Mouse (Mus musculus): Measurements from ENCODE around the gene Brat1.
"Not testable (repeated sequence)": the region's sequence is repeated elsewhere in the genome, so short reads cannot be mapped to it uniquely, and the experiment has no call there.

Gene Brat1

GRCm38 (mm10) chr5:140704378-140705251 is at the start of gene Brat1:
Gene Brat1 (plus strand): TSS chr5:140705011.
- in situ Hi-C loops (cut with MseI, MboI) = no loop called here

- in situ Hi-C loops (cut with MseI, MboI) = no loop called here
Measured at GRCm38 (mm10) chr5:140659607-140660272, 45.1 kb upstream of the Brat1 start.

- in situ Hi-C loops (cut with MseI, MboI) = no loop called here
Measured at GRCm38 (mm10) chr5:140660398-140660797, 44.4 kb upstream of the Brat1 start.

- in situ Hi-C loops (cut with MseI, MboI) = no loop called here
Measured at GRCm38 (mm10) chr5:140661427-140661826, 43.4 kb upstream of the Brat1 start.

- in situ Hi-C loops (cut with MseI, MboI) = no loop called here
Measured at GRCm38 (mm10) chr5:140661875-140662643, 42.8 kb upstream of the Brat1 start.

- in situ Hi-C loops (cut with MseI, MboI) = no loop called here
Measured at GRCm38 (mm10) chr5:140662741-140663592, 41.8 kb upstream of the Brat1 start.

- in situ Hi-C loops (cut with MseI, MboI) = no loop called here
Measured at GRCm38 (mm10) chr5:140663621-140664180, 41.1 kb upstream of the Brat1 start.

- in situ Hi-C loops (cut with MseI, MboI) = no loop called here
Measured at GRCm38 (mm10) chr5:140672115-140672514, 32.7 kb upstream of the Brat1 start.

GRCm38 (mm10) chr5:140672603-140673002 is 32.2 kb upstream of the Brat1 start:
- in situ Hi-C loops (cut with MseI, MboI) = not testable (repeated sequence)

- in situ Hi-C loops (cut with MseI, MboI) = no loop called here
Measured at GRCm38 (mm10) chr5:140674036-140674435, 30.8 kb upstream of the Brat1 start.

- in situ Hi-C loops (cut with MseI, MboI) = loop anchor here in 1 of 2 experiments (5.0 kb wide), 1 partner anchor 33 kb away; no protein-coding TSS in a partner anchor
Measured at GRCm38 (mm10) chr5:140675079-140675478, 29.7 kb upstream of the Brat1 start.

- in situ Hi-C loops (cut with MseI, MboI) = loop anchor here in 1 of 2 experiments (5.0 kb wide), 1 partner anchor 33 kb away; no protein-coding TSS in a partner anchor
Measured at GRCm38 (mm10) chr5:140675640-140676039, 29.2 kb upstream of the Brat1 start.

GRCm38 (mm10) chr5:140677137-140677536 is 27.7 kb upstream of the Brat1 start:
- in situ Hi-C loops (cut with MseI, MboI) = loop anchor here in 1 of 2 experiments (5.0 kb wide), 1 partner anchor 35 kb away; no protein-coding TSS in a partner anchor

- in situ Hi-C loops (cut with MseI, MboI) = no loop called here
Measured at GRCm38 (mm10) chr5:140680051-140680450, 24.8 kb upstream of the Brat1 start.

GRCm38 (mm10) chr5:140680950-140681349 is 23.9 kb upstream of the Brat1 start:
- in situ Hi-C loops (cut with MseI, MboI) = no loop called here

- in situ Hi-C loops (cut with MseI, MboI) = no loop called here
Measured at GRCm38 (mm10) chr5:140682113-140682512, 22.7 kb upstream of the Brat1 start.

- in situ Hi-C loops (cut with MseI, MboI) = no loop called here
Measured at GRCm38 (mm10) chr5:140684343-140685148, 20.3 kb upstream of the Brat1 start.

- in situ Hi-C loops (cut with MseI, MboI) = no loop called here
Measured at GRCm38 (mm10) chr5:140688434-140688833, 16.4 kb upstream of the Brat1 start.

GRCm38 (mm10) chr5:140695987-140696386 is 8.8 kb upstream of the Brat1 start:
- in situ Hi-C loops (cut with MseI, MboI) = no loop called here

GRCm38 (mm10) chr5:140699776-140700175 is 5.0 kb upstream of the Brat1 start:
- in situ Hi-C loops (cut with MseI, MboI) = no loop called here
